Mouse (Mus musculus): ENCODE measurements at regions not wholly inside any gene's neighbourhood (a gene's known extent, or its start where the extent isn't known, plus 50 kb on each side); places are given as distances from the start of the nearest gene placed in this dataset.

GRCm38 (mm10) chr9:72205815-72206214, 68.8 kb upstream of the Zfp280d start:
- Histone ChIP-seq H3K36me3 (ENCODE audit: control insufficient read depth, insufficient read depth, low read length) (no peaks in the 10 kb centered on the region), H3K4me3 (ENCODE audit: low read length) (no peak overlapping the region), H3K9ac (ENCODE audit: low read depth, low read length) (no peak overlapping the region), H3K9me3 (ENCODE audit: control insufficient read depth, low read length) (no peaks in the 10 kb centered on the region), H3K27me3 (replicated peaks; ENCODE audit: control insufficient read depth, insufficient read depth, low read length) (no peaks in the 10 kb centered on the region), H3K27ac (ENCODE audit: low read depth, low read length) (no peak overlapping the region), H3K4me1 (ENCODE audit: control insufficient read depth, insufficient read depth, low read depth, low read length) (no peaks in the 10 kb centered on the region), H3K4me2 (ENCODE audit: low read length) (no peak overlapping the region)
- ATAC-seq = no peak
- WGBS = 87% methylated on average over 7 of the region's 7 CpGs

DNA sequence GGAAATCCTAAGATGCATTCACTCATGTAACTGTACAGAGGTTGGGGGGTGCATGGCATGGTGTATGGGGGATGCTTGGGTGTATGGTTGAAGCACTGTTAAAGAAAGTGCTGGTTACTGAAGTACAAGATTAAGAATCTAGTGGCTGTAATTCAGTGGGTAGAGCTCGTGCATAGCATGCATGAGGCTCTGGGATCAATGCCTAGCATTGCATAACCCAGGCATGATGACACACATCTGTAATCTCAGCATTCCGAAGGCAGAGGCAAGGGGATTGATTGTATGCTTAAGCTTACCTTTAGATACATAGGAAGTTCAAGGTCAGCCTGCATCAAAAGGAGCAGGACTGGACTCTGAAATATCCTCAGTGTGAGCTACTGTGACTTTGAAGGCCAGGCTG, 67.7 kb upstream of the Zfp280d start:
- no peaks in the 10 kb centered on the region for H3K27me3 ChIP-seq (replicated peaks; ENCODE audit: control insufficient read depth, insufficient read depth, low read length)
- H3K9me3 ChIP-seq (ENCODE audit: control insufficient read depth, low read length) = no peaks in the 10 kb centered on the region
- no peak overlapping the region for H3K4me3 ChIP-seq (ENCODE audit: low read length)
- WGBS = 89% methylated on average over 2 of the region's 2 CpGs
- H3K36me3 ChIP-seq (ENCODE audit: control insufficient read depth, insufficient read depth, low read length) = no peaks in the 10 kb centered on the region
- no peak overlapping the region for H3K9ac ChIP-seq (ENCODE audit: low read depth, low read length)
- no peak overlapping the region for H3K4me2 ChIP-seq (ENCODE audit: low read length)
- no peak overlapping the region for H3K27ac ChIP-seq (ENCODE audit: low read depth, low read length)
- ATAC-seq = no peak
- no peaks in the 10 kb centered on the region for H3K4me1 ChIP-seq (ENCODE audit: control insufficient read depth, insufficient read depth, low read depth, low read length)

DNA sequence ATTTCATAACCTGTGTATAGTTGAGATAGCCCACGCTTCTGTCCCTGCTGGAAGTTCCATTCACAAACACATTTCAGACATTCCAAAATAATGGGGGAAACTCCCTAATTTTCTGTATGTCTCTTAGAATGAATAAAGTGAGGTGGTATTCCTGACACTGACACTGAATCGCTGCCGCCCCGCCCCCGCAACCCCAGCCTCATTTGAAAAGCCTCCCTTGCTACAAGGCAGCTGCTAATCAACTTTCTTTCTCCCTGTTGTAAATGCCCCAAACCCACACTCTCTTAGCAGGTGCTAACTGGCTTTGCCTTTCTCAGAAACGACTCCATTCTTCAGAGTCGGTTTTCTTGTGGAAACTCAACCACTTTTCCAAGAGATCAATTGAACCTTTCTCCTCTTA, 66.4 kb upstream of the Zfp280d start:
- H3K36me3 ChIP-seq (ENCODE audit: control insufficient read depth, insufficient read depth, low read length) = no peaks in the 10 kb centered on the region
- WGBS = 60% methylated on average over 7 of the region's 7 CpGs
- no peak for ATAC-seq

DNA sequence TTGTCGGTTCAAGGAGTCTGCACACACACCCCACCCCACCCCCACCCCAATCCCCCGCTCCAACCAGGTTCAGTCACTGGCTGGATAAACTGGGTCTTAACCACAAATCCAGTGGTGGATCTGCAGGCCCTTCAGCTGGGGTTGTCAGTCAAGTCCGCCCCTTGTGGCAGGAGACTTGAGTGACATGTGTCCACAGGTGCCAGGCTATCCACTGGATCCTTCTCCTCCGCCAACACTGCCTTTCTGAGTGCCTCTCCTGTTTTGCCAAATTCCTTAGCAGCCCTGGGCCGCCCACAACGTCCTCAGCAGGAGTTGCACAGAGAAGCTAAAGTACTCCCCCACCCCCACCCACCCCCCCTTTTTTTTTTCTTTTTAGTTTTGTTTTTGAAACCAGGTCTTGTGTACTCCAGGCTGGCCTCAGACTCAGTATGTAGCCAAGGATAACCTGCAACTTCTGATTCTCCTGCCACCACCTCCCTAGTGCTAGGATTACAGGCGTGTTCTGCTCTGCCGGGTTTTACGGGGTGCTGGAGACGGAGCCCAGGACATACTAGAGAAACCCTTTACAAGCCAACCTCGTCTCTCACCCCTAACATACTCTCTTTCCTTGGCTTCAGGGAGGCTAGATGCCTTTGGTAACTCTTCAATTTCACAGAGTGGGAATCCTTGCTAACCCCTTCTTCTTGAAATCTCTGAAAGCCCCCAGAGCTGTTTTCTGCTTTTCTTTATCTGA, 57.2 kb upstream of the Zfp280d start:
- H3K27me3 ChIP-seq (replicated peaks; ENCODE audit: control insufficient read depth, insufficient read depth, low read length) = no peaks in the 10 kb centered on the region
- no peak overlapping the region for H3K27ac ChIP-seq (ENCODE audit: low read depth, low read length)
- H3K9ac ChIP-seq (ENCODE audit: low read depth, low read length) = no peak overlapping the region
- no peak for ATAC-seq
- no peaks in the 10 kb centered on the region for H3K36me3 ChIP-seq (ENCODE audit: control insufficient read depth, insufficient read depth, low read length)
- no peaks in the 10 kb centered on the region for H3K9me3 ChIP-seq (ENCODE audit: control insufficient read depth, low read length)
- no peak overlapping the region for H3K4me2 ChIP-seq (ENCODE audit: low read length)
- H3K4me1 ChIP-seq (ENCODE audit: control insufficient read depth, insufficient read depth, low read depth, low read length) = no peaks in the 10 kb centered on the region
- 60% methylated on average over 11 of the region's 11 CpGs for WGBS
- H3K4me3 ChIP-seq (ENCODE audit: low read length) = no peak overlapping the region

More for the DNA sequence above, 66.4 kb upstream of the Zfp280d start:
- Histone ChIP-seq H3K27ac (ENCODE audit: low read depth, low read length) (no peak overlapping the region), H3K27me3 (replicated peaks; ENCODE audit: control insufficient read depth, insufficient read depth, low read length) (no peaks in the 10 kb centered on the region), H3K9ac (ENCODE audit: low read depth, low read length) (no peak overlapping the region), H3K4me1 (ENCODE audit: control insufficient read depth, insufficient read depth, low read depth, low read length) (no peaks in the 10 kb centered on the region), H3K4me3 (ENCODE audit: low read length) (no peak overlapping the region), H3K9me3 (ENCODE audit: control insufficient read depth, low read length) (no peaks in the 10 kb centered on the region), H3K4me2 (ENCODE audit: low read length) (no peak overlapping the region)

DNA sequence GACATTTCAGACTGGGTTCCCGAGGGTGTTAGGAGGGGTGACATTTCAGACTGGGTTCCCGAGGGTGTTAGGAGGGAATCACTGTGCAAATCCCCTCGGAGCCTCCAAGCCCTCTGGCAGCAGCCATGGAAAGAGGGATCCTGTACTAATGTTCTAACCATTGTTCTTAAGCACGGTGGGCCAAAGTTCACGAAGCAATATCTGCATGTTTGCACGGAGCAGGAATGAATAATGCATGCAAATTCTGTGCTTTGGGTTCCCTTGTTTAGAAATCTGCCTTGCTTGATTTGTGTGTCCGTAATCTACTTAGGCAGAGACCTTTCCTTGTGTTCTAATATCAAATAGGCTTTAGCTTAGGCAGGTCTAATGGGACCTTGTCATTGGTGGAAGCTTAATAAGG, 55.9 kb upstream of the Zfp280d start:
- WGBS = 39% methylated on average over 7 of the region's 7 CpGs
- Histone ChIP-seq H3K9ac (ENCODE audit: low read depth, low read length) (no peak overlapping the region), H3K27ac (ENCODE audit: low read depth, low read length) (no peak overlapping the region), H3K4me3 (ENCODE audit: low read length) (no peak overlapping the region), H3K4me2 (ENCODE audit: low read length) (no peak overlapping the region), H3K27me3 (replicated peaks; ENCODE audit: control insufficient read depth, insufficient read depth, low read length) (no peaks in the 10 kb centered on the region), H3K36me3 (ENCODE audit: control insufficient read depth, insufficient read depth, low read length) (no peaks in the 10 kb centered on the region), H3K9me3 (ENCODE audit: control insufficient read depth, low read length) (no peaks in the 10 kb centered on the region), H3K4me1 (ENCODE audit: control insufficient read depth, insufficient read depth, low read depth, low read length) (no peaks in the 10 kb centered on the region)
- ATAC-seq = no peak

GRCm38 (mm10) chr9:72219892-72220291, 54.8 kb upstream of the Zfp280d start:
- H3K4me1 ChIP-seq (ENCODE audit: control insufficient read depth, insufficient read depth, low read depth, low read length) = no peaks in the 10 kb centered on the region
- 87% methylated on average over 12 of the region's 12 CpGs for WGBS
- no peak for ATAC-seq
- H3K4me3 ChIP-seq (ENCODE audit: low read length) = no peak overlapping the region
- H3K9ac ChIP-seq (ENCODE audit: low read depth, low read length) = no peak overlapping the region
- no peaks in the 10 kb centered on the region for H3K9me3 ChIP-seq (ENCODE audit: control insufficient read depth, low read length)
- no peaks in the 10 kb centered on the region for H3K27me3 ChIP-seq (replicated peaks; ENCODE audit: control insufficient read depth, insufficient read depth, low read length)
- H3K36me3 ChIP-seq (ENCODE audit: control insufficient read depth, insufficient read depth, low read length) = no peaks in the 10 kb centered on the region
- no peak overlapping the region for H3K4me2 ChIP-seq (ENCODE audit: low read length)
- H3K27ac ChIP-seq (ENCODE audit: low read depth, low read length) = no peak overlapping the region

GRCm38 (mm10) chr9:72221333-72221732, 53.3 kb upstream of the Zfp280d start:
- Histone ChIP-seq H3K4me2 (ENCODE audit: low read length) (no peak overlapping the region), H3K27me3 (replicated peaks; ENCODE audit: control insufficient read depth, insufficient read depth, low read length) (no peaks in the 10 kb centered on the region), H3K4me3 (ENCODE audit: low read length) (no peak overlapping the region), H3K9me3 (ENCODE audit: control insufficient read depth, low read length) (no peaks in the 10 kb centered on the region), H3K4me1 (ENCODE audit: control insufficient read depth, insufficient read depth, low read depth, low read length) (no peaks in the 10 kb centered on the region), H3K9ac (ENCODE audit: low read depth, low read length) (no peak overlapping the region), H3K36me3 (ENCODE audit: control insufficient read depth, insufficient read depth, low read length) (no peaks in the 10 kb centered on the region), H3K27ac (ENCODE audit: low read depth, low read length) (no peak overlapping the region)
- 88% methylated on average over 5 of the region's 5 CpGs for WGBS
- ATAC-seq = no peak

All from hindbrain, embryonic 16.5 days (tissue).